Mouse (Mus musculus) MEL (cell line): ENCODE measurements around the gene Gal. TPM values are rescaled to one million over a fixed set of nuclear protein-coding genes. Genes with fewer than 3 reads are reported as not detected.

Source experiments
- DNase-seq: peaks from one replicate; pipeline ENCODE4 v3.0.0; 2011; ENCODE audit warnings: low read depth, low spot score
- H3K27ac ChIP-seq: 2 replicates; pipeline ENCODE4 v1.5.1; 2012; ENCODE audit warnings: low read depth, mild to moderate bottlenecking, control low read depth, low read length, moderate library complexity; ENCODE audit not compliant: control insufficient read depth
- H3K27me3 ChIP-seq, 2 experiments: fragments of 150-350 bp in 1 of 2; sonication (generic) in 1 of 2; 2 replicates each; pipeline ENCODE4 v1.6.1; 2012; ENCODE audit warnings: low read length in 2 of 2, mild to moderate bottlenecking in 2 of 2, improper control_type of control experiment in 1 of 2, moderate library complexity in 1 of 2; ENCODE audit not compliant: insufficient read depth in 2 of 2, control insufficient read depth in 1 of 2
- H3K36me3 ChIP-seq, 2 experiments: 2 replicates each; pipeline ENCODE4 v1.6.1; 2012 to 2014; ENCODE audit warnings: low read length in 2 of 2, improper control_type of control experiment in 1 of 2, inconsistent platforms in 1 of 2, mild to moderate bottlenecking in 1 of 2; ENCODE audit not compliant: insufficient read depth in 2 of 2, control insufficient read depth in 1 of 2
- H3K4me1 ChIP-seq, 2 experiments: fragments of 150-350 bp in 1 of 2; sonication (generic) in 1 of 2; 2 replicates each; pipeline ENCODE4 v1.6.1; 2012; ENCODE audit warnings: low read length in 2 of 2, improper control_type of control experiment in 1 of 2, mild to moderate bottlenecking in 1 of 2; ENCODE audit not compliant: insufficient read depth in 2 of 2, control insufficient read depth in 1 of 2
- H3K4me3 ChIP-seq, 2 experiments: fragments of 150-350 bp in 1 of 2; sonication (generic) in 1 of 2; 2 replicates each; pipeline ENCODE4 v1.5.1; 2012; ENCODE audit warnings: low read depth in 2 of 2, low read length in 2 of 2, mild to moderate bottlenecking in 2 of 2, moderate library complexity in 2 of 2, control low read depth in 1 of 2, improper control_type of control experiment in 1 of 2; ENCODE audit not compliant: control insufficient read depth in 1 of 2, insufficient read depth in 1 of 2
- H3K79me2 ChIP-seq: 2 replicates; pipeline ENCODE4 v1.6.1; 2012; ENCODE audit warnings: mild to moderate bottlenecking, low read length, moderate library complexity; ENCODE audit not compliant: control insufficient read depth, poor library complexity, insufficient read depth
- H3K9ac ChIP-seq: 2 replicates; pipeline ENCODE4 v1.6.1; 2012; ENCODE audit warnings: low read depth, mild to moderate bottlenecking, control low read depth, low read length, moderate library complexity; ENCODE audit not compliant: control insufficient read depth, poor library complexity, severe bottlenecking
- H3K9me3 ChIP-seq: fragments of 150-350 bp; sonication (generic); replicated peaks from 2 replicates; pipeline ENCODE4 v1.6.1; 2012; ENCODE audit warnings: mild to moderate bottlenecking, low read length, improper control_type of control experiment, moderate library complexity; ENCODE audit not compliant: insufficient read depth
- BHLHE40 ChIP-seq: IDR thresholded peaks from 2 replicates; pipeline ENCODE4 v1.6.1; 2012; ENCODE audit warnings: low read depth, mild to moderate bottlenecking, inconsistent platforms, low read length, improper control_type of control experiment, borderline replicate concordance
- CHD1 ChIP-seq: IDR thresholded peaks from 2 replicates; pipeline ENCODE4 v1.6.1; 2012; ENCODE audit warnings: low read depth, mild to moderate bottlenecking, inconsistent platforms, low read length, improper control_type of control experiment
- CTCF ChIP-seq, 3 experiments: IDR thresholded peaks in 2 of 3; conservative IDR thresholded peaks in 1 of 3; 2 replicates each; pipeline ENCODE4 v1.5.1; 2011 to 2012; ENCODE audit warnings: low read length in 3 of 3, low read depth in 2 of 3, mild to moderate bottlenecking in 2 of 3, improper control_type of control experiment in 1 of 3, inconsistent platforms in 1 of 3, mixed read lengths in 1 of 3, moderate library complexity in 1 of 3; ENCODE audit not compliant: control insufficient read depth in 1 of 3, insufficient read depth in 1 of 3, poor library complexity in 1 of 3, severe bottlenecking in 1 of 3
- E2F4 ChIP-seq: IDR thresholded peaks from 2 replicates; pipeline ENCODE4 v1.6.1; 2011; ENCODE audit warnings: low read depth, low read length, improper control_type of control experiment, borderline replicate concordance
- EP300 ChIP-seq, 2 experiments: IDR thresholded peaks; 2 replicates each; pipeline ENCODE4 v1.6.1; 2011; ENCODE audit warnings: improper control_type of control experiment in 2 of 2, low read length in 2 of 2, low read depth in 1 of 2, mild to moderate bottlenecking in 1 of 2
- ETS1 ChIP-seq: IDR thresholded peaks from 2 replicates; pipeline ENCODE4 v1.6.1; 2012; ENCODE audit warnings: low read depth, mild to moderate bottlenecking, inconsistent platforms, low read length, improper control_type of control experiment, moderate library complexity
- GATA1 ChIP-seq: IDR thresholded peaks from 2 replicates; pipeline ENCODE4 v1.6.1; 2011; ENCODE audit warnings: low read depth, low read length, improper control_type of control experiment
- JUND ChIP-seq: IDR thresholded peaks from 2 replicates; pipeline ENCODE4 v1.6.1; 2011; ENCODE audit warnings: low read depth, mild to moderate bottlenecking, improper control_type of control experiment, low read length
- MAFK ChIP-seq: IDR thresholded peaks from 2 replicates; pipeline ENCODE4 v1.6.1; 2011; ENCODE audit warnings: low read depth, mild to moderate bottlenecking, low read length, improper control_type of control experiment, borderline replicate concordance
- MAZ ChIP-seq: IDR thresholded peaks from 2 replicates; pipeline ENCODE4 v1.6.1; 2012; ENCODE audit warnings: low read depth, mild to moderate bottlenecking, inconsistent platforms, low read length, improper control_type of control experiment
- MEF2A ChIP-seq: IDR thresholded peaks from 2 replicates; pipeline ENCODE4 v1.6.1; 2014; ENCODE audit warnings: low read depth, mild to moderate bottlenecking, inconsistent platforms, low read length, improper control_type of control experiment; ENCODE audit not compliant: poor library complexity, insufficient replicate concordance, severe bottlenecking; ENCODE audit errors: extremely low read depth
- MXI1 ChIP-seq: IDR thresholded peaks from 2 replicates; pipeline ENCODE4 v1.6.1; 2011; ENCODE audit warnings: mild to moderate bottlenecking, low read depth, low read length, improper control_type of control experiment
- MYB ChIP-seq: IDR thresholded peaks from 2 replicates; pipeline ENCODE4 v1.6.1; 2011; ENCODE audit warnings: mild to moderate bottlenecking, low read depth, low read length, improper control_type of control experiment
- NELFE ChIP-seq: IDR thresholded peaks from 2 replicates; pipeline ENCODE4 v1.6.1; 2011; ENCODE audit warnings: low read depth, low read length, improper control_type of control experiment
- NRF1 ChIP-seq: IDR thresholded peaks from 2 replicates; pipeline ENCODE4 v1.6.1; 2014; ENCODE audit warnings: low read depth, mild to moderate bottlenecking, inconsistent platforms, low read length, improper control_type of control experiment, moderate library complexity; ENCODE audit not compliant: poor library complexity, insufficient read depth, severe bottlenecking
- POLR2A ChIP-seq, 2 experiments: IDR thresholded peaks; 2 replicates each; pipeline ENCODE4 v1.6.1; 2011 to 2012; ENCODE audit warnings: low read length in 2 of 2, mild to moderate bottlenecking in 2 of 2, control low read depth in 1 of 2, improper control_type of control experiment in 1 of 2, low read depth in 1 of 2, moderate library complexity in 1 of 2; ENCODE audit not compliant: control insufficient read depth in 1 of 2, insufficient read depth in 1 of 2, poor library complexity in 1 of 2
- POLR2AphosphoS2 ChIP-seq: IDR thresholded peaks from 2 replicates; pipeline ENCODE4 v1.6.1; 2011; ENCODE audit warnings: low read length, improper control_type of control experiment
- POLR2AphosphoS5 ChIP-seq: IDR thresholded peaks from 2 replicates; pipeline ENCODE4 v1.6.1; 2012; ENCODE audit warnings: low read depth, borderline replicate concordance, mild to moderate bottlenecking, inconsistent platforms, low read length, moderate library complexity, mixed read lengths
- RCOR1 ChIP-seq: IDR thresholded peaks from 2 replicates; pipeline ENCODE4 v1.6.1; 2012; ENCODE audit warnings: low read depth, mild to moderate bottlenecking, inconsistent platforms, low read length, improper control_type of control experiment
- SMC3 ChIP-seq: IDR thresholded peaks from 2 replicates; pipeline ENCODE4 v1.6.1; 2011; ENCODE audit warnings: low read depth, low read length, improper control_type of control experiment
- TBP ChIP-seq: IDR thresholded peaks from 2 replicates; pipeline ENCODE4 v1.8.0; 2011; ENCODE audit warnings: low read depth, low read length, improper control_type of control experiment
- TCF12 ChIP-seq: IDR thresholded peaks from 2 replicates; pipeline ENCODE4 v1.6.1; 2014; ENCODE audit warnings: low read depth, mild to moderate bottlenecking, inconsistent platforms, low read length, improper control_type of control experiment, moderate library complexity
- USF1 ChIP-seq: IDR thresholded peaks from 2 replicates; pipeline ENCODE4 v1.6.1; 2014; ENCODE audit warnings: low read depth, mild to moderate bottlenecking, inconsistent platforms, low read length, improper control_type of control experiment, moderate library complexity
- USF2 ChIP-seq, 2 experiments: IDR thresholded peaks; 2 replicates each; pipeline ENCODE4 v1.6.1; 2011 to 2012; ENCODE audit warnings: improper control_type of control experiment in 2 of 2, low read length in 2 of 2, borderline replicate concordance in 1 of 2, inconsistent platforms in 1 of 2, low read depth in 1 of 2, mild to moderate bottlenecking in 1 of 2; ENCODE audit not compliant: insufficient read depth in 1 of 2
- ZNF384 ChIP-seq: IDR thresholded peaks from 2 replicates; pipeline ENCODE4 v1.6.1; 2012; ENCODE audit warnings: low read depth, mild to moderate bottlenecking, inconsistent platforms, low read length, improper control_type of control experiment
- polyA plus RNA-seq, 2 experiments: library from polyadenylated mRNA; stranded (reverse) in 1 of 2; unstranded in 1 of 2; fragments of >175 nt in 1 of 2; fragments of >200 nt in 1 of 2; gene quantifications; 2 replicates each; pipeline versions ENCODE4 v1.2.1 to v1.2.4; 2012; ENCODE audit warnings: low replicate concordance in 2 of 2, low read depth in 1 of 2; ENCODE audit not compliant: insufficient read length in 2 of 2, insufficient read depth in 1 of 2, missing spikeins in 1 of 2
- total RNA-seq: library from RNA; depleted of rRNA; stranded (reverse); fragments of 300-350 nt; gene quantifications from 2 replicates; pipeline ENCODE4 v1.2.3, GENCODE M21; 2012

The Gal gene
- total and polyA plus RNA-seq, 3 experiments = not detected

DNA sequence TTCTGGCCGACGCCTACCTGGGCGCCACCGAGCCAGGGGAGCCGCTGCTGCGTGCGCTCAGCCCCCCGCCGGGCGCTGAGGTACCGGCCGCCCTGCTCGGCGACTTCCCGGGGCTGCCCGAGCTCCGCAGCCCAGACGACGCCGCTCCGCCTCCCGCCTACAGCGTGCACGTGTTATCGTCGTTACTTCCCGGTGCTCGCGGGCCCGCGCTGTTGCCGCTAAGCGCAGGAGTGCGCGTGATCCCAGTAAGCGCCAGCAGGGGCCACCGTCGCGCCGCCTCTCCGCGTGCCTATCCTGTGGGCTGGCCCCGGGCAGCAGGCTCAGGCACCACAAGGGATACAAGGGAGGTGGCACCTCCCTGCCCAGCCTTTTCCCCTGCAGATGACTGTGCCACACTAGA, 25.3 kb downstream of the Gal start (continued):
- TF ChIP-seq MAZ = no peak
- no peak for TF ChIP-seq JUND

DNA sequence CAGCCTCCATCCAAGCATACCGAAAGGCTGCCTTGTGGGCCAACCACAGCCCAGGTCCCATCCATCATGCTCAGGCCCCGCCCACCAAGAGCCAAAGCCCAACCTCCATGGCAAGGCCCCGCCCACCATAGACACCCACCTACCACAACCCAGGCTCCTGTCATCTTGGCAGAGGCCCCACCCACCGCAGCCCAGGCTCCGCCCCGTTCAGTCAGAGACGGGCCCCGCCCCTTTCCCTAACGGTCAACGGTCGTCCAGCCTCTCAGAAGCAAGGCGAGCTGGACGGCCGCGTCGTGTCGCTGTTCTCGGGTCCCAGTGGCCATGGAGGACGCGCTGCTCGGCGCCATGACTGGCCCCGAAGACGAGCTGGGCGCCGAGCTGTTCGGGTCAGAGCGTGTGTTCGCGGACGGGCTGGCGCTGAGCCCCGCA, 25.7 kb downstream of the Gal start, which contains the start of gene Tesmin:
Tesmin (plus strand) TSS at position 229 of the 429 bp plus-strand sequence.
- peak; percentile 93 for DNase-seq
- Histone ChIP-seq H3K9me3 (no peaks in the 10 kb centered on the region), H3K79me2 (no peaks in the 10 kb centered on the region; the same call in 1 of the 2 replicates), H3K27ac (peak within 1 kb of the TSS; percentile 78)
- TF ChIP-seq SMC3 = 0 out of 2 replicates have a peak, but pooled peaks have one; percentile 11
- no peak for TF ChIP-seq ZNF384
- peak; percentile 7; the same call in 1 of the 2 replicates for TF ChIP-seq TCF12
- TF ChIP-seq POLR2AphosphoS2 = peak; percentile 76; the same call in 1 of the 2 replicates
- no peak for TF ChIP-seq POLR2AphosphoS5
- TF ChIP-seq POLR2A (IDR thresholded peaks at IDR 0.05; ENCODE audit: control insufficient read depth in 1 of 2, insufficient read depth in 1 of 2, low read depth in 1 of 2, low read length in 2 of 2, poor library complexity in 1 of 2) = peak in 1 of 2 experiments; percentile 72; a peak in 1 of 4 replicates
- no peak for TF ChIP-seq CHD1
- TF ChIP-seq EP300 (IDR thresholded peaks at IDR 0.05; ENCODE audit: low read depth in 1 of 2, low read length in 2 of 2) = peak in 1 of 2 experiments; percentile 68; a peak in 2 of 4 replicates
- no peak for TF ChIP-seq MXI1
- peak; percentile 79 for TF ChIP-seq NELFE
- peak; percentile 99 for TF ChIP-seq MYB
- TF ChIP-seq NRF1 = 0 out of 2 replicates have a peak, but pooled peaks have one; percentile 22
- TF ChIP-seq CTCF (IDR thresholded peaks at IDR 0.05 in 2 of 3, conservative IDR thresholded peaks at IDR 0.05 in 1 of 3; ENCODE audit: control insufficient read depth in 1 of 3, insufficient read depth in 1 of 3, low read depth in 2 of 3, low read length in 3 of 3, poor library complexity in 1 of 3, severe bottlenecking in 1 of 3) = peak in 2 of 3 experiments; percentile 45 to 46; a peak in 4 of 6 replicates
- TF ChIP-seq E2F4 = no peak
- no peak for TF ChIP-seq TBP
- TF ChIP-seq, all 39 proteins: peak for 9
- H3K36me3 ChIP-seq = peaks cover 0 to 12% of the 10 kb centered on the region in 2 experiments; a peak in 2 of 4 replicates
- H3K4me3 ChIP-seq = peak within 1 kb of the TSS; percentile 38 to 54
- peaks cover 8 to 16% of the 10 kb centered on the region in 2 experiments; a peak in 3 of 4 replicates for H3K4me1 ChIP-seq
- H3K27me3 ChIP-seq = no peaks in the 10 kb centered on the region
- H3K9ac ChIP-seq = peak within 1 kb of the TSS; percentile 83

DNA sequence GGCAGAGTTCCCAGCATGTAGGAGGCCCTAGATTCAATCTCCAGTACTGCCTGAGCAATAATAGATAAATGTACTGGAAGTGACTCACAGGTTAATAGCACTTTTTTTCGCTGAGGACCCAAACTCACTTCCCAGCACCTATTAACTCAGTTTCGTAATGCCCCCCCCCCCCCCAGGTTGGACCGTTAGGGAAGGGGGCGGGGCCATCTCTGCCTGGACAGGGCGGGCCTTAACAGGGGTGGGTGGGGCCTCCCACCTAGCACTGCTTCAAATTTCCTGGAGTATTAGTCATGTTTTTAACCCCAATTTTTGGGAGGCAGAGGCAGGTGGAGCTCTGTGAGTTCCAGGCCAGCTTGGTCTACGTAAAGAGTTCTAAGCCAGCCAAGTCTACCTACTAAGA, 26.3 kb downstream of the Gal start:
- Histone ChIP-seq H3K4me1 (peaks cover 8 to 16% of the 10 kb centered on the region in 2 experiments; a peak in 3 of 4 replicates), H3K27ac (peak overlapping the region; percentile 43), H3K9me3 (no peaks in the 10 kb centered on the region), H3K79me2 (no peaks in the 10 kb centered on the region; the same call in 1 of the 2 replicates), H3K9ac (no peak overlapping the region), H3K27me3 (no peaks in the 10 kb centered on the region), H3K4me3 (peak overlapping the region in 1 of 2 experiments; percentile 38; a peak in 1 of 4 replicates), H3K36me3 (peaks cover 0 to 12% of the 10 kb centered on the region in 2 experiments; a peak in 2 of 4 replicates)
- DNase-seq = peak; percentile 56
- TF ChIP-seq MAFK (no peak), RCOR1 (no peak), MAZ (no peak), SMC3 (no peak), NRF1 (no peak), ZNF384 (peak; percentile 36; the same call in 1 of the 2 replicates), POLR2A (IDR thresholded peaks at IDR 0.05; ENCODE audit: control insufficient read depth in 1 of 2, insufficient read depth in 1 of 2, low read depth in 1 of 2, low read length in 2 of 2, poor library complexity in 1 of 2) (no peak), GATA1 (peak; percentile 43; the same call in 1 of the 2 replicates), CTCF (IDR thresholded peaks at IDR 0.05 in 2 of 3, conservative IDR thresholded peaks at IDR 0.05 in 1 of 3; ENCODE audit: control insufficient read depth in 1 of 3, insufficient read depth in 1 of 3, low read depth in 2 of 3, low read length in 3 of 3, poor library complexity in 1 of 3, severe bottlenecking in 1 of 3) (no peak), BHLHE40 (no peak), ETS1 (0 out of 2 replicates have a peak, but pooled peaks have one; percentile 19), MEF2A (no peak), E2F4 (no peak), USF2 (IDR thresholded peaks at IDR 0.05; ENCODE audit: borderline replicate concordance in 1 of 2, insufficient read depth in 1 of 2, low read depth in 1 of 2, low read length in 2 of 2) (no peak), MXI1 (no peak), MYB (peak; percentile 13; the same call in 1 of the 2 replicates), USF1 (no peak), NELFE (no peak)
